Mouse (Mus musculus) thymus, adult 2 months (tissue): ENCODE data around the gene Cntn1.

Experiments
- CTCF ChIP-seq: fragments of 200-500 bp; IDR thresholded peaks from 2 replicates; pipeline ENCODE4 v1.5.1; 2012; ENCODE audit warnings: mild to moderate bottlenecking, control low read depth, low read length, moderate library complexity, borderline replicate concordance; ENCODE audit not compliant: control insufficient read depth, poor library complexity, insufficient read depth; ENCODE audit errors: extremely low read depth
- POLR2A ChIP-seq: fragments of 200-500 bp; IDR thresholded peaks from 2 replicates; pipeline ENCODE4 v1.6.1; 2012; ENCODE audit warnings: mild to moderate bottlenecking, low read length, control low read depth, moderate library complexity; ENCODE audit not compliant: control insufficient read depth, poor library complexity, insufficient read depth; ENCODE audit errors: extremely low read depth

GRCm38 (mm10) chr15:92185484-92185883 is 134.5 kb downstream of the Cntn1 start:
- no peak for TF ChIP-seq POLR2A
- TF ChIP-seq CTCF = no peak
